Mouse (Mus musculus) mature B cell (primary cell): Measurements from ENCODE around the gene Fam83b.

ENCODE experiments used
- in situ Hi-C: fragments of 300-500 bp; cut with MboI; formaldehyde crosslinking; loops from 2 replicates; pipeline ENCODE4 v1.14.3; 2019

Gene Fam83b

DNA sequence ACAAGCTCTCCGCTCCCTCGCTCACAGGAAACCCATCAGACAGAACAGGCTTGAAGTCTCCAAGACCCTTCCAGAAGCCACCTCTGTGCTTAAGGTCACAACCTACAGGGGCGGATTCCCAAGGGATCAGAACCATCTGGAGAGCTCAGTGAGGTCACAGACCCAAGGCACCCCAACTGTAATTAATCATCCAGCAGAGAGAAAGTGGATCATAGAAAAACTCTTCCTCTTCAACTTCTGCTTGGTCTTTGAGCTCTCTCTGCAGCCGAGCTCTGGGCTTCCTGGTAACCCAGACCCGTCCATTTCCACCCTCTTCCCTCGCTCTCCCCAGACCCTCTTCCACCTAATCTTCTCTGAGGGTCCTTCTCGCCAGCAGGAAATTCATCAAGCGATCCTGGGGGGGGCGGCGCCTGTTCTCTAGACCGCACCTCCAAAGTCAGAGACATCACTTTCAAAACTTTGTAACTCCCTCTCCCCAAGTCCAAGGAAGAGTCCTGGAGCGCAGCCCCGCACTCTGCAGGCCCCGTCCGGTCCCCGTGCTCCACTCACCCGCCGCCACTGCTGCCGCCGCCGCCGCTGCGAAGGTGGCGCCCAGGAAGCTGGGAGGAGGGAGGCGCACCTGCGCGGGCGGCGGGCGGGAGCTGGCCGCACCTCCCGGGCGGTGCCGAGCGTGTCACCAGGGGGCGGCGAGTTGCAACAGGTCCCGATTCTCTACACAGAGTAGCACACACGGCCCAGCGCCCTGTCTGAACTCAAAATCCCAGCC, at the start of gene Fam83b:
Fam83b (minus strand) TSS at position 602 of the 766 bp plus-strand sequence.
- in situ Hi-C loops = no loop called here

DNA sequence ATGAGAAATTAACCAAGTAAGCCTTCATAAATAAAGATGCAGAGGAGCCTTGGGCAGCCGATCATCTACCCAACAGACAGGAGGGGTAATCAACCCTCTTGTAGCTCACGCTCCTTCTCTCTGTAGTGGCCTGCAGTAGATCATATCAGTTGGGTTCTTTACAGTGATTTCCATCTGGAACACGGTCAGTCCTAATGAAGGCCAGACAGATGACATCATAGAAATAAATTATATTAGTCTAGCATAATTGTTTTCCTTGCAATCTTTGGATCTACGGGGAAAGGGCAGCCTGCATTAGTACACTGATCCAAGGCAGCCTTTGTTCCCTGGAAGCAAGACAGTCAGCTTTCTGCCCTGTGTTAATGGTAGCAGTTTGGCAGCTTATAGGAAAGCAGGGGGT, 47.2 kb upstream of the Fam83b start:
- in situ Hi-C loops = no loop called here

DNA sequence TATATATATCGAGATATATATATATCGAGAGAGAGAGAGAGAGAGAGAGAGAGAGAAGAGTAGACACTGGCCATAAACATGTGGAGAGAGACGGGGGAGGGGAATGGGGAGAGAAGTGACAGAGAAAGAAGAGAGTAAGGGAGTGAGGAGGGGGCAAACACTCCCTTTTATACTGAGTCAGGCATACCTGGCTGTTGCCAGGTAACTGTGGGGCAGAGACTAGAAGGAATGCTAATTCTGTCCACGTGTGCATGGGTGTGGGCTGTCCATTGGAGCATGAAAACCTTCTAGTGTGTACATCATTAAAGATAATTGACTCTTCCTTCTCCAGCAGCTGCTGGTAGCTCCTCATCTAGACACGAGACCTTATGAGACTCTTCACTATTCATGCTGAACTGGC, 36.8 kb upstream of the Fam83b start:
- in situ Hi-C loops = no loop called here

DNA sequence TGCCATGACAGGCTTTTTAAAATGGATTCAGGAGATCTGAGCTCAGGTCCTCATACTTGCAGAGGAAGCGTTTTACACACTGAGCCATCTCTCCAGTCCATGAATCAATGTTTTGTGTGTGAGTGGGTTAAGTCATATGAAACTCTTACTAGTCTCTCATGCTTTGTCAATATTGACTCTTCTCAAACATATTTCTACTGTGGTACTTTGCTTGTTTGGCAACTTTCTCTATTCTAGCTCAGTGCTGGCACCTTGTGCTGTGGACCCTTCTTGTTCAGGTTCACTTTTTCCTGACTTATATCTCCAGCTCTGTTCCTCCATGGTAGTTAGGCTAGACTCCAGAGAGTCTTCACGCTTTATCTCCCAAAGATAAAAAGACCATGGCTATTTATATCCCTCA, 36.0 kb upstream of the Fam83b start:
- in situ Hi-C loops = no loop called here

- in situ Hi-C loops = no loop called here
These were observed 30.5 kb upstream of the Fam83b start for GRCm38 (mm10) chr9:76597395-76597794.

GRCm38 (mm10) chr9:76593841-76594240, 26.9 kb upstream of the Fam83b start:
- in situ Hi-C loops = no loop called here

DNA sequence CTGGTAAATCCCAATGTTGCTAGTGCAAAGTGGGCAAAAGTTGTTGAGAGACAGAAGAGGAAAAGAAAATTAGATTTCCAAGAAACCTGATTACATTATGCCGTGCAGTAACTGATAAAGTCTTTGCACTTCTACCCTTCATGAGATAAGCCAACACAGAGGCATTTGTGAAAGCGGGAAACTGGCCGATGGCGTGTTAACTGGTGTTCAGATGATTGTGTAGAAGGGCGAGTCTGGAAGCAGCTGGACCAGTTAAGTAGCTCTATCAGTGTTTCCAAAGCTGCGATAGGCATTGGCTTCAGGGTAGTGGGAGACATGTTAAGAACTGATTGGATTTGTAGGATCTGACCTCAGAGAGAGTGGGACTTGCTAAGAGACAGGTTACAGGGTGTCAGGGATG, 17.0 kb upstream of the Fam83b start:
- in situ Hi-C loops = no loop called here

DNA sequence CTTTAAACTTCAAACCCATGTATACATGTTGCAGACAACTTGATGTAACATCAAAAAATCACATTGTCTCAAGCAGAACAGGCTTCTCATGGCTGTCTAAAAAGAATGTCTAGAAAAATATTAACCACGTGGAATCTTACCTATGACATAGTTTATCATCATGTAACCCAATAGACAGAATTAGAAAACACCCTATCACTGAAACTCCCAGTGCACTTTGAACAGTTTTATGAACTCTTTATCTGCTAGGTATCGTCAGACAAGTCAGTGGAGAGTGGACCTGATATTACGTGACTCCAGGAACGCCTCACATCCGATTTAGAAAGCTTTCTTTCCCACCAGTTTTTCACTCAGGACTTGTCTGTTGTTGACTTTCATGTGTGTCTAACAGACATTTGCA, 15.1 kb upstream of the Fam83b start:
- in situ Hi-C loops = no loop called here

DNA sequence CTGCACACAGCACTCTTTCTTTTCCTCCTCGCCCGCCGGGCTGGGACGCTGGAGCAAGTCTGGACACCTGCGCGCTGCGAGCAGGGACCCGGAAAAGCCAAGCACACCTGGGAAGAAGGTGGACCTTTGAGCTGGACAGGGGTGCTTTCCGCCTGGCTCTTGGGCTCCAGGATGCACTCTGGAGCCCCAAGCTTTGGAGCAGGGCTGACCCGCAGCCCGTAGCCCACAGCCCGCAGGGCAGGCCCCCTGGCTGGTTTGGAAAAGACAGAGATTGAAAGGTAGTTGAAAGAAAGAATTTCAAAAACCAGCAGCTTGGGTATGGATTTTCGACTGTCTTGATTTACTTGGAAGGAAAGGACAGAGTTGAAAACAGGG, 352 bp upstream of the Fam83b start:
- in situ Hi-C loops = no loop called here

- in situ Hi-C loops = no loop called here
These were observed 1.3 kb downstream of the Fam83b start for GRCm38 (mm10) chr9:76565656-76566055.

DNA sequence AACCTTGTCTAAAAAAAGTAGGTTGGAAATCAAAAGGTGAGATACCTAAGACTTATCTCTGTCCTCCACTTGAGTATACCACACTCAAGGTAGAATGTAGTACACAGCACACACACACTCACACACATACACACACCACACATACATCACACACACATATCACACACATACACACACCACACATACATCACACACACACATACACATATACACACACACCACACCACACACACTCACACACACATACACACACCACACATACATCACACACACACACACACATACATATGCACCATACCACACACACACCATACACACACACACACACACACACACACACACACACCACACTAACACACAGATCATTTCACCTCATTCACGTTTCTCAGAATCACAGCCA, 2.8 kb downstream of the Fam83b start:
- in situ Hi-C loops = no loop called here

GRCm38 (mm10) chr9:76562794-76563193, 4.1 kb downstream of the Fam83b start:
- in situ Hi-C loops = no loop called here

DNA sequence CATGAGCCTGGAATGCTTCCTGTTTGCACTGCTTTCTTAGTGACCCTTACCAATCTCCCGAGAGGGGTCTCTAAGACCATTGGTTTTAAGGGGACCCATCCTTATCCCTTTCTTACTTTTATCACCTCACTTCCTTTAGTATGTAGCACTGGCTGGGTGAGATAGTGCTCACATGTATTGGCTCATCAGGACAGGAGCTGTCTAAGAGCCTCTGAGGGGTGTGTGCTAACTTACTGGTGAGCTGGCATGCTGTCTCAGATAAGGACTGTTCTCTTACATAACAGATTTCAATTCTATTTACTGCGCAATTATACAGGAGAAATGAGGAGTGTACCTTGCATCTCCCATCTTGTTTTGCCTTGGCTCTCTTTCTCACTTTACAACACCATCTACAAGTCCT, 7.7 kb downstream of the Fam83b start:
- in situ Hi-C loops = no loop called here

DNA sequence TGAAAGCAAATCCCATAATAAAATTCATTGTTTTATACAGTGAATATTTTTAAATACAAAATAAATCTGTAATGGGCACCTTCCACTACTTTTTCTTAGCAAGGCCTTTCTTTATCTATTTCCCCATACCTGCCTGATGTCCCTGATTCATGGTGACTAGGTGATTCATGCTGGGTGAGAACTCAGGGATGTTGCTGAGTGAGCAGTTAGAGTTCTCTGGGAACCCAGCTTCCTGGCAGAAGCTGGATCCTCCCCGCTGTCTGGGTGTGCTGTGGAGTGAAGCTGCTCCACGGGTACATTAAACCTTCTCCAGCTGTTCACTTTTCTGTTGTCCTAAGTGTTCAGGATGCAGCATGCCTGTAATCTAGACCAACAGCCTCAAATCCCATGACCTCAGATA, 13.2 kb downstream of the Fam83b start:
- in situ Hi-C loops = no loop called here

DNA sequence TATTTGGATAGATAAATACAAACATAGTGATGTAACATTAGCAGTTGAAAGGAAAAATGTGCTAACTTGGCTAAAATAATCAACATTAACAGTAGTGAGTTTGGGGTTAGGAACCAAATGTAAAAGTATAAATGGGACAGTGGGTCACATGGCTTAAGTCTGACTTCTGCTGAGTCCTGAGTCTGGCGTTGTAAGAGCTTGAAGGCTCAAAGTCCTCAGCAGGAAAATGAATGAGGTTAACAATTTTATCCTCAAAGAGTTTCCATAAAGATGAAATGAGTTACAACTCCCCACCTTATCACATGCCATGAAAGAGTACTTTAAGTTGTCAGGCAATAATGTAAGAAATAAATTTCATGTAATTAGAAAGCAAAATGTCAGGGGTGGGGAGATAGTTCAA, 13.8 kb downstream of the Fam83b start:
- in situ Hi-C loops = no loop called here

DNA sequence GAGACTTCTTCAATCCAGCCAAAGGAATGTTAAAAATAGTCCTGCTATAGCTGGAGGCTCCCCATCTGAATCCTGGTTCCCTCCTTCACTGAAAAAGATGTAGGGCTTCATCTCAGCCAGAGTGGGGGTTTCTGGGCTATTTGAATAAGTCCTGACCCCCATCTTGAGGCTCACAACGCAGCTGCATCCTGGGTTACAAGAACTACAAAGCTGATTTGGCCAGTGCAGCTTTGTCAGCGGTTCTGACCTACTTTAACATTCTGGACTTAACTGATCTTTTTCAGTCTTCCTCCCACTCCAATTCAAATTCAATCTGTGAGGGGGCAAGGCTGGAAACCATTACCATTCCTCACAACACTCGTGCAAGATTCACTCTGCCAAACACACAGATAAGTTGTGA, 20.2 kb downstream of the Fam83b start:
- in situ Hi-C loops = no loop called here

GRCm38 (mm10) chr9:76540684-76541083, 26.2 kb downstream of the Fam83b start:
- in situ Hi-C loops = no loop called here

DNA sequence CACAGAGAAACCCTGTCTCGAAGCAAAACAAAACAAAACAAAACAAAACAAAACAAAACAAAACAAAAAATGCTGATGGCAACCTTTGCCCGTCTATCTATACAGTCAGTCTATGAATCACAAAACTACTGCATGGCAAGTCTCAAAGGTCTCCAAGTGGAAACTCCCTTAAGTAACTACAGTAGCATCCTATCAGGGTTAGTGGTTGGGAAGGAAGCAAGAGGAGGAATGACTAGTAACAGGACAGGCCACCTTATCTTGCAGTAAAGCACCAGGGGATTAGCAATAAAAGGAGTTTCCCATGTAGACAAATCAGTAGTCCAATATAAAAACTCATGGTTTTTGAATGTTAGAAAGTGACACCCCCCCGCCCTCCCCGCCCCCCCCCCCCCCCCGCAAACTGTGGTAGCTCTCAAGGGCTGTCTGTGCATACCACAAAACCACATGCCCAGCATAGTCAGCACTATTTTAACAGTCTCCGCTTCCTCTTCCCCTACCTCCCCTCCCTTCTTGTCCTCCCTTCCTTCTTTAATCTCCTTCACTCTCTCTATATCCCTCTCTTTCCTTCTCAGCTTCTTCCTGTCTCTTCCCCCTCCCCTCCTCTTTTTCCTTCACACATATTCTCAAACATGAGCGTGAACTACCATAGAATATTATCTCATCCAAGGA, 26.8 kb downstream of the Fam83b start:
- in situ Hi-C loops = no loop called here

- in situ Hi-C loops = no loop called here
These were observed 27.6 kb downstream of the Fam83b start for GRCm38 (mm10) chr9:76539271-76539670.

DNA sequence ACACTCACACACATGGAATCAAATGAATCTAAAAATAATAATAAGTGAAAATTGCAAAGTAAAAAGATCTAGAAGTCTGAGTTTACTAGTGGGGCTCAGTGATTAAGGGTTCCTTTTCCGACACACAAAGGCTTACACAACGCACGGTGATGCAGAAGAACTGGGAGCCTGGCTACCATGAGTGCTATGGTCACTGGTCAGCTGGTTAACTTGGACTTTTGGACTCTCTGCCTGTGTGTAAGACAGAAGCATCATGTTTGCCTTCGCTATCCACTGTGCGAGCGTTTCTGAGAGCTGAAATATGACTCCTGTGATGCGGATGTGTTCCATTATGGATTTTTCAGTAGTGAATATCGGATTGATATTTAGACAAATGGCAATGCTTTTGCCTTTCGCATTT, 30.9 kb downstream of the Fam83b start:
- in situ Hi-C loops = no loop called here

- in situ Hi-C loops = no loop called here
These were observed 34.5 kb downstream of the Fam83b start for GRCm38 (mm10) chr9:76532403-76532802.

DNA sequence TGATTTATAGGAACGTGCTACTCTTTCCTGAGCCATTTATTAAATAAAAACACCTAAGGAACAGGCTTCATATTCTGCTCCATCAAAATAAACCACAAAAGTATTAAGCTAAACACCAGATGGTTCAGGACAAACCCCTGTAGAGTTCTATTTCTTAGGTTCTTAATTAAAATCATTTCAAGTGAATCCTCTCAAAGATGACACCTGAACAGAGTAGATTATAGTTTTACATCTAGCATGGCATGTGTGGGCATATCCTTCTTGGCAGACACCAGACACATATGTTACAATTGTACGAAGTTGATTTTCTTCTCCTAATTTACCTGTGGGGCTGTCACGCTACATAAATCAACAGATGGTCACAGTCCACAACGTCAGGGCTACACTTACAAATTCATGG, 35.5 kb downstream of the Fam83b start:
- in situ Hi-C loops = no loop called here

GRCm38 (mm10) chr9:76525592-76525991, 41.3 kb downstream of the Fam83b start:
- in situ Hi-C loops = no loop called here

DNA sequence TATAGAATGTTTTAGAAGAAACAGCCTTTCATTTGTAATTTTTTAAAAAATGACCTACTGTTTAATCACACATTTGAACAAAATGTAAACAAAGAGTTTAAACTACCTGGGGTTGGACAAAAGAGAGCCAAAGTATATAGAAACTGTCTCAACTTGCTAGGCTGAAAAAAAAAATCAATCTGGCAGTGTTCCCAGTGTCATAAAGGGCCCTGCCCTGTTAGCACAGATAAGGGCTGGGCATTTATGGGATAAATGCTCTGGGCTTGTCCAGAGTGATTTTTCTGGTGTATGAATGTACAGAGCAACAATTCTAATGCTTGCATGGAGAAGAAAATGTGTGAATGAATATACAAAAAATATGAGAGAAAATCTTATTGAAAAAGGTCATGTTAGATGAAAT, 43.8 kb downstream of the Fam83b start:
- in situ Hi-C loops = no loop called here
